Mouse (Mus musculus): ENCODE results near the gene Gm7945.
"Not testable (repeated sequence)": the region's sequence is repeated elsewhere in the genome, so short reads cannot be mapped to it uniquely, and the experiment has no call there.

Gene Gm7945

GRCm38 (mm10) chr14:41386279-41386678 is at the start of gene Gm7945:
Gene Gm7945 (minus strand): TSS chr14:41386379.
- DNase-seq = not testable (repeated sequence)

GRCm38 (mm10) chr14:41425393-41426075 is 39.4 kb upstream of the Gm7945 start:
- peak in 1 of 2 experiments; percentile 4 for DNase-seq

GRCm38 (mm10) chr14:41424694-41425093 is 38.5 kb upstream of the Gm7945 start:
- not testable (repeated sequence) for DNase-seq

GRCm38 (mm10) chr14:41408181-41408580 is 22.0 kb upstream of the Gm7945 start, which contains the start of gene Gm6482:
Gene Gm6482 (minus strand): TSS chr14:41408281.
- not testable (repeated sequence) for DNase-seq

GRCm38 (mm10) chr14:41348309-41348708 is 37.9 kb downstream of the Gm7945 start, which contains the start of gene Gm5798:
Gene Gm5798 (plus strand): TSS chr14:41348609.
- DNase-seq = not testable (repeated sequence)

Measured in cerebellum, adult 18-20 months (tissue).